Mouse (Mus musculus): Measurements from ENCODE around the gene Ces1d.

GRCm38 (mm10) chr8:93122005-93122404 is 75.6 kb downstream of the Ces1d start:
- no peak for TF ChIP-seq CTCF (IDR thresholded peaks at IDR 0.05; ENCODE audit: insufficient read depth, low read depth, low read length)
- TF ChIP-seq POLR2A (IDR thresholded peaks at IDR 0.05; ENCODE audit: insufficient read depth, low read depth, low read length), result no peak
